Mouse (Mus musculus) heart, adult 2 months (tissue): ENCODE measurements around the gene Cops2. TPM values are rescaled to one million over a fixed set of nuclear protein-coding genes. Genes with fewer than 3 reads are reported as not detected.
A peak's percentile ranks its signal among the peaks of the same experiment; 100 is the strongest.

Experiments
- DNase-seq, 2 experiments: peaks; one replicate each; pipeline ENCODE4 v3.0.0; 2021
- H3K27ac ChIP-seq: fragments of 200-600 bp; 2 replicates; pipeline ENCODE4 v1.8.1; 2022
- H3K27me3 ChIP-seq: fragments of 200-500 bp; 2 replicates; pipeline ENCODE4 v1.6.1; 2012; ENCODE audit warnings: mild to moderate bottlenecking, low read length, inconsistent platforms, mixed read lengths; ENCODE audit not compliant: control insufficient read depth, insufficient read depth
- H3K36me3 ChIP-seq: fragments of 200-500 bp; 2 replicates; pipeline ENCODE4 v1.6.1; 2012; ENCODE audit warnings: low read length, inconsistent platforms; ENCODE audit not compliant: control insufficient read depth, insufficient read depth
- H3K4me1 ChIP-seq: fragments of 200-500 bp; 2 replicates; pipeline ENCODE4 v1.6.1; 2011; ENCODE audit warnings: low read length; ENCODE audit not compliant: control insufficient read depth, insufficient read depth
- H3K4me3 ChIP-seq: fragments of 200-600 bp; 2 replicates; pipeline ENCODE4 v1.8.1; 2022
- H3K79me2 ChIP-seq: fragments of 200-500 bp; replicated peaks from 2 replicates; pipeline ENCODE4 v1.6.1; 2012; ENCODE audit warnings: mild to moderate bottlenecking, inconsistent platforms, low read length, moderate library complexity, mixed read lengths; ENCODE audit not compliant: control insufficient read depth, insufficient read depth
- H3K9ac ChIP-seq: fragments of 200-500 bp; 2 replicates; pipeline ENCODE4 v1.6.1; 2012; ENCODE audit warnings: low read depth, mild to moderate bottlenecking, control low read depth, inconsistent platforms, low read length, mixed read lengths
- CTCF ChIP-seq: fragments of 200-600 bp; IDR thresholded peaks from 2 replicates; pipeline ENCODE4 v1.8.1; 2022; ENCODE audit warnings: antibody characterized with exemption, mild to moderate bottlenecking, moderate library complexity
- EP300 ChIP-seq: fragments of 200-500 bp; IDR thresholded peaks from 2 replicates; pipeline ENCODE4 v1.6.1; 2011; ENCODE audit warnings: low read depth, low read length, control low read depth; ENCODE audit not compliant: insufficient read depth
- POLR2A ChIP-seq: fragments of 200-500 bp; IDR thresholded peaks from 2 replicates; pipeline ENCODE4 v1.6.1; 2011; ENCODE audit warnings: mild to moderate bottlenecking, low read depth, low read length, control low read depth; ENCODE audit not compliant: insufficient read depth
- WGBS: fragments of 180-500 bp; shearing (Covaris S2); methylation state at CpG from one replicate; pipeline ENCODE4 v1.1.7; 2018; 5-methylcytosine and 5-hydroxymethylcytosine counted together
- intact Hi-C: fragments of 180-260 bp; cut with DNase I; formaldehyde crosslinking; loops from one replicate; pipeline ENCODE4 v1.15.1; 2025
- polyA plus RNA-seq: library from polyadenylated mRNA; depleted of rRNA; stranded (reverse); fragments of >200 nt; gene quantifications from 2 replicates; pipeline ENCODE4 v1.2.3, GENCODE M21; 2012
- total RNA-seq, 2 experiments: library from RNA; stranded (reverse); gene quantifications; 2 replicates each; pipeline ENCODE4 v1.2.3; 2021

Gene Cops2
- total and polyA plus RNA-seq, 3 experiments = 10.3 to 85.4 (median 83.9) TPM

- intact Hi-C loops = no loop called here
- H3K36me3 ChIP-seq = no peaks in the 10 kb centered on the region
- no peak for DNase-seq
- H3K27me3 ChIP-seq = no peaks in the 10 kb centered on the region
- no peaks in the 10 kb centered on the region for H3K79me2 ChIP-seq
- no peak overlapping the region for H3K4me3 ChIP-seq
- WGBS = 74% methylated on average over 9 of the region's 9 CpGs
- no peaks in the 10 kb centered on the region for H3K4me1 ChIP-seq
- TF ChIP-seq EP300 (no peak), POLR2A (no peak), CTCF (no peak)
- no peak overlapping the region for H3K9ac ChIP-seq
- no peak overlapping the region for H3K27ac ChIP-seq
Measured at GRCm38 (mm10) chr2:125813972-125814595, 44.9 kb downstream of the Cops2 start.

- intact Hi-C loops = no loop called here
- H3K27me3 ChIP-seq = no peaks in the 10 kb centered on the region
- no peaks in the 10 kb centered on the region for H3K4me1 ChIP-seq
- H3K4me3 ChIP-seq = no peak overlapping the region
- H3K36me3 ChIP-seq = no peaks in the 10 kb centered on the region
- H3K27ac ChIP-seq = no peak overlapping the region
- H3K9ac ChIP-seq = no peak overlapping the region
- DNase-seq = no peak
- H3K79me2 ChIP-seq = no peaks in the 10 kb centered on the region
- WGBS = 59% methylated on average over 2 of the region's 2 CpGs
- TF ChIP-seq EP300 = no peak
- no peak for TF ChIP-seq POLR2A
- TF ChIP-seq CTCF = no peak
Measured at GRCm38 (mm10) chr2:125811332-125811731, 47.6 kb downstream of the Cops2 start.

- no peak for TF ChIP-seq CTCF
- TF ChIP-seq EP300 = no peak
- 80% methylated on average over 7 of the region's 7 CpGs for WGBS
- H3K4me3 ChIP-seq = no peak overlapping the region
Measured at GRCm38 (mm10) chr2:125809551-125809950, 49.4 kb downstream of the Cops2 start.

GRCm38 (mm10) chr2:125805826-125806225 lies 53.1 kb downstream of the Cops2 start:
- Histone ChIP-seq H3K36me3 (no peaks in the 10 kb centered on the region), H3K27ac (no peak overlapping the region), H3K4me1 (no peaks in the 10 kb centered on the region), H3K27me3 (no peaks in the 10 kb centered on the region), H3K4me3 (no peak overlapping the region), H3K9ac (no peak overlapping the region), H3K79me2 (no peaks in the 10 kb centered on the region)
- TF ChIP-seq POLR2A (no peak), EP300 (no peak), CTCF (no peak)
- intact Hi-C loops = no loop called here
- no peak for DNase-seq
- WGBS = 50% methylated on average over 1 of the region's 1 CpGs

More at GRCm38 (mm10) chr2:125809551-125809950, 49.4 kb downstream of the Cops2 start:
- no peaks in the 10 kb centered on the region for H3K36me3 ChIP-seq
- no peaks in the 10 kb centered on the region for H3K79me2 ChIP-seq
- no peak overlapping the region for H3K27ac ChIP-seq
- DNase-seq = no peak
- no peaks in the 10 kb centered on the region for H3K4me1 ChIP-seq
- intact Hi-C loops = no loop called here
- no peak overlapping the region for H3K9ac ChIP-seq
- no peaks in the 10 kb centered on the region for H3K27me3 ChIP-seq

GRCm38 (mm10) chr2:125801947-125802346 lies 57.0 kb downstream of the Cops2 start:
- no peak for DNase-seq
- H3K36me3 ChIP-seq = no peaks in the 10 kb centered on the region
- no peaks in the 10 kb centered on the region for H3K79me2 ChIP-seq
- no peak overlapping the region for H3K9ac ChIP-seq
- intact Hi-C loops = no loop called here
- no peak overlapping the region for H3K27ac ChIP-seq
- 67% methylated on average over 4 of the region's 4 CpGs for WGBS
- H3K4me3 ChIP-seq = no peak overlapping the region
- H3K27me3 ChIP-seq = no peaks in the 10 kb centered on the region
- no peaks in the 10 kb centered on the region for H3K4me1 ChIP-seq
- TF ChIP-seq CTCF (no peak), EP300 (no peak), POLR2A (no peak)

GRCm38 (mm10) chr2:125801038-125801437 lies 57.9 kb downstream of the Cops2 start:
- WGBS = 42% methylated on average over 8 of the region's 8 CpGs
- Histone ChIP-seq H3K36me3 (no peaks in the 10 kb centered on the region), H3K9ac (no peak overlapping the region), H3K27me3 (no peaks in the 10 kb centered on the region), H3K79me2 (no peaks in the 10 kb centered on the region), H3K4me3 (no peak overlapping the region), H3K4me1 (no peaks in the 10 kb centered on the region), H3K27ac (peak overlapping the region; percentile 12; the same call in 1 of the 2 replicates)
- no peak for DNase-seq
- no peak for TF ChIP-seq CTCF
- no peak for TF ChIP-seq EP300
- no peak for TF ChIP-seq POLR2A
- intact Hi-C loops = no loop called here
